In genomic region chr2:119050132-119050650, GRCm38 (mm10) we compare ENCODE assay signal across 26 mouse cellular contexts. TPM values are rescaled to one million over a fixed set of nuclear protein-coding genes. Genes with fewer than 3 reads are reported as not detected.
DNase-seq lines count a peak whose midpoint lies in the region; ATAC-seq and TF ChIP-seq lines count a peak whose summit lies in the region.
"Had no signal": no experiment of that assay in that cellular context is flagged by ENCODE, and none has a peak within 500 bp of the region (broad histone marks: within the 10 kb centered on the region; RNA-seq: fewer than 3 reads in every experiment).

No protein-coding gene starts in this region.

- TF ChIP-seq RAD21 in MEL (IDR thresholded peaks at IDR 0.05; ENCODE audit: low read depth, low read length), result no peak

- no peak for DNase-seq in liver, embryonic 13.5 days
- no peak for DNase-seq in liver
- peak; percentile 57 for DNase-seq in A20 (ENCODE audit: low read depth, low spot score)
- peak; percentile 70 for DNase-seq in MEL (ENCODE audit: low read depth, low spot score)
- DNase-seq in splenic B cell, adult 2 months (ENCODE audit: low read depth, low spot score), result peak; percentile 34
- DNase-seq in adrenal gland, adult 8-10 months, result no peak
- DNase-seq in frontal cortex, adult 2 months (ENCODE audit: extremely low spot score in 1 of 2, low spot score in 1 of 2), result no peak
- DNase-seq: adrenal gland, postnatal 10 days; adrenal gland, postnatal 36 days; B cell, adult 2 months; cerebellum, adult 18-20 months; cerebellum, adult 9-10 months; cerebellum, postnatal 14 days; forebrain, postnatal 0 days; gastrocnemius, postnatal 25 days; heart, adult 18-20 months; heart, postnatal 10 days; heart, postnatal 36 days had no signal

- TF ChIP-seq EP300 in MEL (IDR thresholded peaks at IDR 0.05; ENCODE audit: low read depth in 1 of 2, low read length in 2 of 2), result peak in 1 of 2 experiments; percentile 50; a peak in 2 of 4 replicates

- peaks cover 16% of the 10 kb centered on the region; the same call in 1 of the 2 replicates for H3K36me3 ChIP-seq in liver, embryonic 13.5 days
- H3K36me3 ChIP-seq in MEL (ENCODE audit: control insufficient read depth in 1 of 2, insufficient read depth in 2 of 2, low read length in 2 of 2), result peaks cover 0 to 20% of the 10 kb centered on the region in 2 experiments; a peak in 3 of 4 replicates
- no peaks in the 10 kb centered on the region for H3K36me3 ChIP-seq in splenic B cell, adult 2 months (ENCODE audit: control insufficient read depth, insufficient read depth, low read length, poor library complexity, severe bottlenecking)
- H3K36me3 ChIP-seq: heart, embryonic 12.5 days; heart, embryonic 15.5 days; hindbrain, embryonic 13.5 days had no signal

- no peak overlapping the region for H3K9ac ChIP-seq in liver, embryonic 13.5 days
- no peak overlapping the region for H3K9ac ChIP-seq in MEL (ENCODE audit: control insufficient read depth, low read depth, low read length, poor library complexity, severe bottlenecking)
- H3K9ac ChIP-seq: forebrain, postnatal 0 days; heart, embryonic 12.5 days; heart, embryonic 15.5 days; hindbrain, embryonic 13.5 days; intestine, embryonic 15.5 days had no signal

- 66% methylated on average over 4 of the region's 4 CpGs for WGBS in liver, embryonic 13.5 days (ENCODE audit: insufficient replicate concordance)

- H3K4me1 ChIP-seq in liver, embryonic 13.5 days (replicated peaks), result peaks cover 40% of the 10 kb centered on the region
- peaks cover 5 to 13% of the 10 kb centered on the region in 2 experiments for H3K4me1 ChIP-seq in MEL (ENCODE audit: control insufficient read depth in 1 of 2, insufficient read depth in 2 of 2, low read length in 2 of 2)
- H3K4me1 ChIP-seq: intestine, embryonic 15.5 days had no signal

- H3K79me2 ChIP-seq in MEL (ENCODE audit: control insufficient read depth, insufficient read depth, low read length, poor library complexity), result peaks cover 63% of the 10 kb centered on the region

- ATAC-seq in liver, embryonic 13.5 days (ENCODE audit: low read depth), result no peak
- ATAC-seq: forebrain, embryonic 14.5 days; forebrain, postnatal 0 days; hindbrain, embryonic 16.5 days; intestine, embryonic 15.5 days; Patski had no signal

- peak overlapping the region; percentile 36; the same call in 1 of the 2 replicates for H3K4me2 ChIP-seq in liver, embryonic 13.5 days
- H3K4me2 ChIP-seq: heart, embryonic 12.5 days; heart, embryonic 15.5 days; hindbrain, embryonic 13.5 days; intestine, embryonic 15.5 days had no signal

- H3K4me3 ChIP-seq in liver, embryonic 13.5 days (replicated peaks), result no peak overlapping the region; the same call in 1 of the 2 replicates
- peak overlapping the region in 1 of 2 experiments; percentile 41; a peak in 2 of 4 replicates for H3K4me3 ChIP-seq in MEL (ENCODE audit: control insufficient read depth in 1 of 2, insufficient read depth in 1 of 2, low read depth in 2 of 2, low read length in 2 of 2)
- H3K4me3 ChIP-seq: heart, embryonic 12.5 days; heart, embryonic 15.5 days; hindbrain, embryonic 10.5 days; hindbrain, embryonic 13.5 days; intestine, embryonic 15.5 days had no signal

- TF ChIP-seq CTCF in MEL (IDR thresholded peaks at IDR 0.05 in 2 of 3, conservative IDR thresholded peaks at IDR 0.05 in 1 of 3; ENCODE audit: control insufficient read depth in 1 of 3, insufficient read depth in 1 of 3, low read depth in 2 of 3, low read length in 3 of 3, poor library complexity in 1 of 3, severe bottlenecking in 1 of 3), result no peak

- no peak overlapping the region for H3K27ac ChIP-seq in liver, embryonic 13.5 days
- no peak overlapping the region for H3K27ac ChIP-seq in MEL (ENCODE audit: control insufficient read depth, low read depth, low read length)
- H3K27ac ChIP-seq: heart, embryonic 15.5 days; hindbrain, embryonic 10.5 days; hindbrain, embryonic 13.5 days; intestine, embryonic 15.5 days had no signal

- no peaks in the 10 kb centered on the region for H3K27me3 ChIP-seq in liver, embryonic 13.5 days
- no peaks in the 10 kb centered on the region for H3K27me3 ChIP-seq in MEL (ENCODE audit: control insufficient read depth in 1 of 2, insufficient read depth in 2 of 2, low read length in 2 of 2)
- no peaks in the 10 kb centered on the region for H3K27me3 ChIP-seq in splenic B cell, adult 2 months (ENCODE audit: control insufficient read depth, insufficient read depth, low read length, poor library complexity, severe bottlenecking)
- H3K27me3 ChIP-seq: heart, embryonic 12.5 days; heart, embryonic 15.5 days; hindbrain, embryonic 13.5 days; intestine, embryonic 15.5 days; Patski had no signal

- TF ChIP-seq POLR2A in MEL (IDR thresholded peaks at IDR 0.05; ENCODE audit: control insufficient read depth in 1 of 2, insufficient read depth in 1 of 2, low read depth in 1 of 2, low read length in 2 of 2, poor library complexity in 1 of 2), result no peak

- no peaks in the 10 kb centered on the region for H3K9me3 ChIP-seq in liver, embryonic 13.5 days (replicated peaks)
- no peaks in the 10 kb centered on the region for H3K9me3 ChIP-seq in MEL (replicated peaks; ENCODE audit: insufficient read depth, low read length)
- H3K9me3 ChIP-seq: heart, embryonic 12.5 days; heart, embryonic 15.5 days; hindbrain, embryonic 10.5 days; hindbrain, embryonic 13.5 days; intestine, embryonic 15.5 days had no signal

TF ChIP-seq in MEL, 35 proteins besides CTCF, POLR2A, EP300 and RAD21:
- TF ChIP-seq MAZ (IDR thresholded peaks at IDR 0.05; ENCODE audit: low read depth, low read length) (0 out of 2 replicates have a peak, but pooled peaks have one; percentile 36), SIN3A (IDR thresholded peaks at IDR 0.05; ENCODE audit: low read length) (peak; percentile 44; the same call in 1 of the 2 replicates), ZKSCAN1 (IDR thresholded peaks at IDR 0.05; ENCODE audit: low read depth, low read length) (no peak), GATA1 (IDR thresholded peaks at IDR 0.05; ENCODE audit: low read depth, low read length) (no peak), UBTF (IDR thresholded peaks at IDR 0.05; ENCODE audit: borderline replicate concordance, insufficient read depth, low read depth, low read length) (no peak), CHD1 (IDR thresholded peaks at IDR 0.05; ENCODE audit: low read depth, low read length) (0 out of 2 replicates have a peak, but pooled peaks have one; percentile 53), TAL1 (IDR thresholded peaks at IDR 0.05; ENCODE audit: low read length) (no peak), MAFK (IDR thresholded peaks at IDR 0.05; ENCODE audit: borderline replicate concordance, low read depth, low read length) (no peak), JUND (IDR thresholded peaks at IDR 0.05; ENCODE audit: low read depth, low read length) (no peak), MXI1 (IDR thresholded peaks at IDR 0.05; ENCODE audit: low read depth, low read length) (peak; percentile 48; the same call in 1 of the 2 replicates), ELF1 (IDR thresholded peaks at IDR 0.05; ENCODE audit: low read depth, low read length) (0 out of 2 replicates have a peak, but pooled peaks have one; percentile 52), POLR2AphosphoS5 (IDR thresholded peaks at IDR 0.05; ENCODE audit: borderline replicate concordance, low read depth, low read length) (no peak)

RNA-seq across cellular contexts. Expression of gene Knl1, which starts 3.3 kb away (rescaled TPM):
- polyA plus RNA-seq in liver, embryonic 13.5 days (2015; fragmentation: Nextera tagmentation; extraction: Ambion mirVana), result 70.0 and 87.7 TPM in 2 replicates
- total RNA-seq in MEL (2012; rRNA removed), result 23.2 and 31.7 TPM in 2 replicates
- polyA plus RNA-seq in MEL (2012; ENCODE audit: insufficient read depth in 1 of 2, insufficient read length in 2 of 2, low read depth in 1 of 2, low replicate concordance in 2 of 2, missing spikeins in 1 of 2), result 100 to 1,000 TPM in 1 of 2 experiments, 10 to 100 TPM in 1; 18.6 to 160 TPM
- 1 to 10 TPM in 2 of 4 experiments, under 1 TPM in 2; 0.46 to 1.0 (median 0.96) TPM for total RNA-seq in adrenal gland, adult 8-10 months (2022)
- 0.04 and 0.06 TPM in 2 replicates for polyA plus RNA-seq in frontal cortex, adult 2 months (2012; rRNA removed)

RNA-seq across cellular contexts. Expression of gene Rpusd2, which starts 15.6 kb away (rescaled TPM):
- 4.5 and 4.8 TPM in 2 replicates for polyA plus RNA-seq in liver, embryonic 13.5 days (2015; fragmentation: Nextera tagmentation; extraction: Ambion mirVana)
- total RNA-seq in MEL (2012; rRNA removed), result 15.2 and 18.6 TPM in 2 replicates
- polyA plus RNA-seq in MEL (2012; ENCODE audit: insufficient read depth in 1 of 2, insufficient read length in 2 of 2, low read depth in 1 of 2, low replicate concordance in 2 of 2, missing spikeins in 1 of 2), result 10 to 100 TPM in 1 of 2 experiments, not detected in 1; 15.5 TPM
- 1 to 10 TPM; 5.1 to 8.2 (median 7.2) TPM for total RNA-seq in adrenal gland, adult 8-10 months (2022)
- 4.8 and 6.2 TPM in 2 replicates for polyA plus RNA-seq in frontal cortex, adult 2 months (2012; rRNA removed)

RNA-seq across cellular contexts. Expression of gene Ccdc32, which starts 21.0 kb away (rescaled TPM):
- 16.0 and 19.3 TPM in 2 replicates for polyA plus RNA-seq in liver, embryonic 13.5 days (2015; fragmentation: Nextera tagmentation; extraction: Ambion mirVana)
- 14.8 and 18.7 TPM in 2 replicates for total RNA-seq in MEL (2012; rRNA removed)
- polyA plus RNA-seq in MEL (2012; ENCODE audit: insufficient read depth in 1 of 2, insufficient read length in 2 of 2, low read depth in 1 of 2, low replicate concordance in 2 of 2, missing spikeins in 1 of 2), result 10 to 100 TPM in 1 of 2 experiments, not detected in 1; 15.0 TPM
- total RNA-seq in adrenal gland, adult 8-10 months (2022), result 10 to 100 TPM; 22.5 to 26.5 (median 23.2) TPM
- 42.7 and 44.2 TPM in 2 replicates for polyA plus RNA-seq in frontal cortex, adult 2 months (2012; rRNA removed)

Comparison
In these comparisons a context has a peak if more than half of its experiments do, and no peak if none do; other contexts are left out.
1. DNase-seq: peak in A20 (single experiment), MEL (single experiment) and splenic B cell, adult 2 months (single experiment); none in liver, embryonic 13.5 days (single experiment), liver (single experiment), adrenal gland, adult 8-10 months (single experiment) and frontal cortex, adult 2 months (0 of 2).
2. RNA of gene Knl1, which starts 3.3 kb away (polyA plus RNA-seq): 18.6 to 160 TPM in MEL and 70.0 to 87.7 TPM in liver, embryonic 13.5 days; 0.04 to 0.06 TPM in frontal cortex, adult 2 months; every median in the first group is over 10 times any median in the second.